Mouse (Mus musculus): ENCODE data around the gene Cog7.

Gene Cog7

DNA sequence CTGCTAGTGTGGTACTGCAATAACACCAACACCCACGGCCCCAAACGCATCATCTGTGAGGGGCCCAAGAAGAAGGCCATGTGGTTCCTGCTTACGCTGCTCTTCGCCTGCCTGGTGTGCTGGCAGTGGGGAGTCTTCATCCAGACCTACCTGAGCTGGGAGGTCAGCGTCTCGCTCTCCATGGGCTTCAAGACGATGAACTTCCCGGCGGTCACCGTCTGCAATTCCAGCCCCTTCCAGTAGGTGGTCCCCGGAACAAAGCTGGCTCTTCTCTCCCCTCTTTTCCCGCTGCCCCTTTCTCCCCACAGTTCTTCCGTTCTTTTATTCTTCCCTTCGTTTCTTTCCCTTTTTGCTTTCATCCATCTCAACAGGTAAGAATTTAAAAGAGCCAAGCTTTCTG, 82.2 kb downstream of the Cog7 start:
- DNase-seq (ENCODE audit: extremely low spot score, low spot score): peak; percentile 64

DNA sequence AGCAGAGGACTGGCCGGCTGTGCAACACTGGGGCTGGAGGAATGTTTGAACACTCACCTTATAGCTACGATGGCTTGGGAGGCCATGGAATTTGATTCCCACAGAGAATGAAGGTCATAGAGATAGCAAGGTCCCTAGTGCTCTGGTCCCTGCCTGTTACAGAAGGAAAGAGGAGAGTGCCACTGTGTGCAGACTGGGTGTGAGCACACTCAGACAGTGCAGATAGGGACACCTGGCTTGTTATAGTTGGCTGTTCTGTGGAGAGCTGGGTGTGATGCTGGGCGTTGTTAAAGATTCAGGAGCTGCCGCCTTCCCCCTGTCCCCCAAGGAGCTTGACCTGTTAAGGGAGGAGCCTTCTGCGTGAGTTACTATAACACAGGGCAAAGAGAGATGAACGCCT, 84.8 kb downstream of the Cog7 start:
- no peak for DNase-seq (ENCODE audit: extremely low spot score, low spot score)

DNA sequence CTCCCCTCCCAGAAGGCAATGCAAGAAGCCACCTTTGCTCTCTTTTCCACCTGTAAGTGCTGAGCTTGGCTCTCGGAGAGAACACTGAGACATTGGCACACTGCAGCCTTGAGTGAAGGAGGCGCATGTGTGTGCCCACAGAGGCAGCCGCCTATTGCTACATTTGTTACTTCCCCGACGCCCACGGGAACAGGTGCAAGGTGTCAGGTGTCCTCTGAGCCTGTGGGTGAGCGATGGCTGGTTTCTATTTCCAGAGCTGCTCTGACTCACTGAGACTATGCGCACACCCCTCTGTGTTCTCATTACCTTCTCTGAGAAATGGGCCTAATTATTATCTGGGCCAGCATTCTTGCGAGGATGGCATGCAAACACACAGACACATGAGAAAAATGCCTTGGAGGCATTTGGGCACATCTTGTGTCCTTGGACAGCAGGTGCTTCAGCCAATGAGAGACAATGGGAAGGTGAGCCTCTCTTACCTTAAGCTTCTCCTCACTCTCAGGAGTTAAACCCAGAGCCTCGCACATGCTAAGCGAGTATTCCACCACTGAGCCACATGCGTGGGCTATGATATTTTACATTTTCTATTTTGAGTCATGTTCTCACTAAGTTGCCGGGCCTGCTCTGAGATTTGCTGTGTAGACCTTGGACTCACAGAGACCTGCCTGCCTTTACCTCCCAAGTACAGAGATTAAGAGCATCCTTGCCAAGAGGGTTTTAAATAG, 90.7 kb downstream of the Cog7 start:
- DNase-seq (ENCODE audit: extremely low spot score, low spot score): no peak

DNA sequence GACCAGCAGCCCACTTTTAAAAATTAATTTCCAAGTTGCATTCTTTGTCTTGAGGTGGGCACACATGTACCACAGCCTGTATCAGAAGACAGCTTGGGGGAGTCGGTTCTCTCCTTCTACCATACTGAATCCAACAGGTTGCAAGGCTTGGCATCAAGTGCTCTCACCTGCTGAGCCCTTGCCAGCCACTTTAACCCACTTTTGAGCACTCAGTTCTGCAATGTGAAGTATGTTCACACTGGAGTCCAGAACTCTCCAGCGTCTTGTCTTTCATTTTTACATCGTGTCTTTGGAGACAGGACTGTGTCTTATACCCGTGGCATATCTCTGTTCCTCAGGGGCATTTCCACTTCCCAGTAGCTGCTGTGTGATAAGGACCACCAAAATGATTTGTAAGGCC, 101.3 kb downstream of the Cog7 start:
- DNase-seq (ENCODE audit: extremely low spot score, low spot score): no peak

DNA sequence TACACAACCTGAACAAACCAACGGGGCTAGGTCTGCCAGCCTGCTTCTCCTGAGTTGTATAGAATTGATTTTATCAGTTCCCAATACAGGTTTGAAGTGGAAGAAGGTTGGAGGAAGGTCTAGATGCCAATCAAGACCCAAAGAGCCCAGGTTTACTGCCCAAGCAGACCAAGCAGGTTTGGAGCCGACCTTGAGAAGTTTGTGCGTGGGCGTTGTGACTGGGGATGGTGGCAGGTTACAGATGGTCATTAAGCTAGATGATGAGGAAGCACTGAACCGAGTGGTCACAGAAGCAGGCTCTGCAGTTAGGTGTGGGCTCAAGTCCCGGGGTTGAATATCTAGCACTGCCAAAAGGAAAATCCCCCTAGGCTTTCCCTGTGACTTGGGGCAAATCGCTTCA, 106.7 kb downstream of the Cog7 start:
- DNase-seq (ENCODE audit: extremely low spot score, low spot score): no peak

DNA sequence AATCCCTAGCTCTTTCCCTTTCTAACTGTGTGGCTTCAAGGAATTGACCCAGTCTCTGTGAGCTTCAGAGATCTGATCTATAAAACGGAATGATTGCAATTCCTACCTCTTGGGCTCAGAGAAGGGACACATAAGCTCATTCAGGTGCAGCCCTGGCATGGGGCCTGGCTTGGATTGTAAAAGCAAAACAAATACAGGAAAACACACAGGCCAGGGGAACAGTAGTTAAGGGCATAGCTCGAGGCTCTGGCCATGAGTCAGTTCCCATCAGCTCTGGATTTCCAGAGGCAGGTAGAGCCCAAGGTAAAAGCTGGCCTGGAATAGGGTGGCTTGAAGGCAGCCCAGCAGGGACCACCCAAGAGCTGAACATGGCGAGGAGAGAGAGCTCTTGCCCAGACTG, 107.5 kb downstream of the Cog7 start:
- DNase-seq (ENCODE audit: extremely low spot score, low spot score): no peak

DNA sequence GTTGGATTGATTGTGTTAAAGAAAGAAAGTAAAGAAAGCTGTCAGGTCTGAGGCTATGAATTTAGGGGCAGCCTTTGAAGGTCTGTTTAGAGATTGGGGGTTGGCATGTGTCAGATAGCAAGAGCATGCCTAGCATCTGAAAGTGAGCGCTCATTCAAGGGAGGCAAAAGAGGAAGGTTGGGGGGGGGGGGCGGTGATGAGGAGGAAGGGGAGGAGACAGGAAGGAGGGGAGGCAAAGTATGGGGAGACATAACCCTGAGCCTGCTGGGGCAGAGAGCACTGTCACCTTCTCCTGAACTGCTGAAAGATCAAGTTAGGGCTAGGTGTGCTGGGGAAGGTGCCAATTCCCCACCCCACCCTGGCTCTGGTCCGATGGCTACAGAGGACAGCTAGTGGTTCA, 109.9 kb downstream of the Cog7 start:
- DNase-seq (ENCODE audit: extremely low spot score, low spot score): no peak

DNA sequence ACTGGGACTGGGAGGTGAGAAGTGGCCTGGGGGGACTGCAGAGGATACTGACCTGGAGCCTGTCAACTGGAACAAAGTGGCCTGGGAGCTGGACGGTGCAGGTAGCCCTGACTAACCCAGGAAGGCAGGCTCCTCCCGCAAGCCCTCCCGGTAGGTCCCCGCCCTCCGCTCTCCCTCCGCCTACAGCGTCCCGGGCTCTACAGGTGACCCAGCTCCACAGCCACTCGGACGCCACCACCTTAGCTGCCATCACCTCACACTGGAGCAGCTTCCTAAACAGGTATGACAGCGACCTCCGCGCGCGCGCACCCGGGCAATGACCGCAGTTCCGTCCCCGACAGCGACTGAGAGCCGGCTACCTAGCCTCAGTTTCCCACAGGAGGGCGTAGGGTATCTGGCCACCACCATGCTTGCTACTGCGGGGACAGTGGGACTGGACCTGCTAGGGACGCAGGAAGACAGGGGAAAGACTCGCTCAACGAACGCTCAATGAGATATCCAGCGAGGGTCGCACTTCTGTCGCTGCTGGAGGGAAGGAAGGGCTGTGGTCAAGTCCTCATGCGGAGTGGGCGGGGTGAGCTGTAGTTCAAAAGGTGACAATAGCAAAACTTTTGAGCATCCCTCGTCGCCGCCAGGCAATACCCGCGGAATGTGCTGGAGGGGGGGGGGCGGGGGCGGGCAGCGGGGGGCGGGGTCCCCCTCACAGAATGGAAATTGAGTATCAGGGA, 116.5 kb downstream of the Cog7 start, which contains the start of gene Scnn1b:
TSS of gene Scnn1b (plus strand) at position 181 of the 728 bp plus-strand sequence.
- no peak for DNase-seq (ENCODE audit: extremely low spot score, low spot score)

DNA sequence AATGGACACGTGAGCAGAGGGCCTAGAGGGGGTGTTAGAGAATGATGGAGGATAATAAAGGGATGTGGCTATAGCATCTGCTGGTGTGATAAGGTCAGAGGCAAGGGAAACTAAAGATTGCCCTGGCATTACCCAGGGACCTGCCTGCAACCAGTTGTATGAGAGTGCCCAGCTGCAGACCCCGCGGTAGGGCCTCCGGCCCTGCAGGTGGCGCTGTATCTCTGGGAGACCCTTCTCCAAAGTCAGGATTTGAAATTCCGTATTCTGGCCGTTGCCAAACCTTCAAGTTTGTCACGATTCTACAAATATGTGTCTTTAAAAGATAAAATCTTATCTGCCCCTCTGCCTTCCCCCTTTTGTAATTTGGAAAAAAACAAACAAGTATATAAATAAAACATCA, 122.6 kb downstream of the Cog7 start:
- no peak for DNase-seq (ENCODE audit: extremely low spot score, low spot score)

DNA sequence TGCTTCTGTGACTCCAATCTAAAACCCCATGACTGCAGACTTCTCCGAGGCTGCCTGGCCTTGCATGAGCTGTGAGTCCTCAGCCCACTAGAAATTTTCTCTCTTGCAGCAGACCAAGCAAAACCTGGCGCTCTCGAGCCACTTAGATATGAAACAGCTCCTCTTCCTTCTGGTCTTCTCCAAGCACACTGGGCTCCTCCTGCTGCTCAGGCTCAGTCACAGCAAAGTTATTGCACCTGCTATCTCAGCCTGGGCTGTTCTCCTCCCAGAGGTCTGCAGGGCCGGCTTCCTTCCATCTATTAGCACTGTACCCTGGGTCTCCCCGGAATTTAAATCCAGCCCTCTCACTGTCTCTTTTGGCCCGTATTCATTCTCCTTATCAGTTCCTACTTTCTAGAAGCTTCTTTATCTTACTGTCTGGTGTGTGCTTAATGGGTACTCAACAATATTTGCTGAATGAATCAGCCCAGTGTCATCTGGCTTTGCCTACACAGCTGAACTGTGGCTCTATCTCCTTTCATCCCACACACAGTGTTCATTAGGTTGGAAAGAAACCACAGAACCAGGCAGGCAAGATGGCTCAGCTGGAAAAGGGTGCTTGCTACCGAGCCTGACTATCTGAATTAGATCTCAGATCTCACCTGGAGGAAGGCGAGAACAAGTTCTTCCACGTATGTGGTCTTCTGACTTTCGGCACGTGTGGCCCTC, 124.2 kb downstream of the Cog7 start:
- no peak for DNase-seq (ENCODE audit: extremely low spot score, low spot score)

DNA sequence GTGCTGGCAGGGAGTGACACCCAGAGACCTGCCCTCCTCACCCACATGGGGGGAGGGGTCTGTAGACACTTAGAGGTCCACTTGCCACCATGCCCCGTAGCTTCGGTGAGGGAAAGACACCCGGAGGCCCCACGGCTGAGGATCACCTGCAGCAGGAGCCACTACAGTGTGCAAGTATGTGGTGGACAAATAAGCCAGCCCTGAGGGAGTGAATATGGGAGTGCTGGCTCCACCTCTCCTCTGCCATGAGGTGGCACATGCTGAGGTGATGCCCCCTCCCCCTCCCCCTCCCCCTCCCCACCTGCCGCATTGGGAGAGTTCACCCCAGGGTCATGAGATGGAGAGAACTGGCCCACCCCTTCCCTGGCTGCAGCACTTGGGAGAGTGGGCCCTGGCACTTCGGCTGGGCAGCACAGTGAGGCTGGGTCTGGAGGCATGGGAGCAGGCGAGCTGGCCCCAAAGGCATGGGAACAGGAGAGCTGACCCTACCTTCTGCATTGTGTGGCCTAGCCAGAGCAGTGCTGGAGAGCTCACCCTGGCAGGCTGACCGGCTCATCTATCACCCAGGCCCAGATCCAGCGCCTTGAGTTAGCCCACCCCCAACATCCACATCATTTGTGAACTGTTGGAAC, 132.9 kb downstream of the Cog7 start:
- DNase-seq (ENCODE audit: extremely low spot score, low spot score): no peak

DNA sequence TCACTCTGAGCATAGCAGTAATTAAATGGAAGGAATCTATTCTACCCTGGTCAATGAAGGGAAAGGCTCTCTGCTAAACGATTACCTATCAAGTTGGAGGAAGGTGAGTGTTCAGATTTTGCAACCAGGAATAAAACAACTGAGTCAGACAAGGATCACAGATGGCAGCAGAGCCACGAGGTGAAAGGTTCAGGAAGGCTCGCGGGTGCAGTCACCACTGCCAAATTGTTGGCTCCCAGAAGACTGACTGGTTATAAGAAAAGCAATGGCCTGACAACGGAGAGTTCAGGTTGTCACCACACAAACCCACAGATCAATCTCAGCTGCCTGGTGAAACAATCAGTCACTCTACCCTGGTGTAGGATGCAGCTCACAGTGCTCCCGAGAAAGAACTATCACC, 135.5 kb downstream of the Cog7 start:
- DNase-seq (ENCODE audit: extremely low spot score, low spot score): no peak

DNA sequence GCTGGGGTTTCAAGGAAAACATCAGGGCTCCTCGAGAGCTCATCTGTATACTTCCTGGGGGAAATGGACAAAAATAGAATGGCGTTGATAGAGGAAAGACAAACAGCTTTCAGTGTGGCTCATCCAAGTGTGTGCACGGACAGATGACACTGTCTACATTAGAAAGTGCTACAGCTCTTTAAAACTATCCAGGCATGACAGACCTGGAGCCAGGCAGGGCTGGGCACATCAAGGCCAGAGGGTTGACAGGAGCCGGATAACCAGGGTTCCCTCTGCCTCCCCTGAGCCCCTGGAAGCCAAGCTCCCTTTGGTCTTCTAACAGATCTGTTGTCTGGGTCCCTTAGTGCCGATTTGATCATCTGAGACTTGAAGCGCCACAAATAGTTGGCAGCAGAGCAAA, 139.3 kb downstream of the Cog7 start:
- DNase-seq (ENCODE audit: extremely low spot score, low spot score): no peak

DNA sequence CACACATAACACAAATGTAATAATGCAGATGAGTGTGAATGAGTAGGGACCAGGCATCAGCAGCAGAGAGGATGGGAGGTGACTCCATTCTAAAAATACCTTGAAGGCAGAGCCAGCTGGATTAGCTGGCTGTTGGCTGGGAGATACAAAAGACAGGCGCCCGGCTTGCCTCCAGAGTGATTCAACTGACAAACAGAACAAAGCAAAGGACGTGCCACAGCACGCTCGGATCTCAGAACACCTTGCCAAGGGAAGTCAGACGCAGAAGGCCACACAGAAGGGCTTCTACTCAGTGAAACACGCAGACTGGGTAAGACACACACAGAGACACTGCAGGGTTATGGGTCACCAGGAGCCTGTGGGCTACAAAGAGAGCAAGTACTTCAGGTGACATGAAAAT, 140.7 kb downstream of the Cog7 start:
- no peak for DNase-seq (ENCODE audit: extremely low spot score, low spot score)

DNA sequence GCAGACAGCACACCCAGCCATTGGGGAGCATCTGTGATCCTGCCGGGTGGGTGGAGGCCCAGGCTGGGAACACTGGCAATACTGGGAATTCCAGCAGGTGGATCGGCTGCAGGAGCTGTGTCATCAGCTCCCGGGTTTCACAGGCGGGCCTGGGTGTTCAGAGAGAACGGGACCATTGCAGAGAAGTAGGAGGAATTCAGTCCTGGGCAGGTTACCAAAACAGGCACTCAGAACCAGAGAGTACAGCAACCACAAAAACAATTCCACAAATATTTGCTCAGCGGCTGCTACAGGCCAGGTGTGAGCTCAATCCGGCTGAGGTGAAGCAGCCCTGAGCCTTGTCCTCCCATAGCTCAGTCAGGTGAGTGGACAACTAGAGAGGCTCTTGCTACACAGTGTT, 144.7 kb downstream of the Cog7 start:
- no peak for DNase-seq (ENCODE audit: extremely low spot score, low spot score)

DNA sequence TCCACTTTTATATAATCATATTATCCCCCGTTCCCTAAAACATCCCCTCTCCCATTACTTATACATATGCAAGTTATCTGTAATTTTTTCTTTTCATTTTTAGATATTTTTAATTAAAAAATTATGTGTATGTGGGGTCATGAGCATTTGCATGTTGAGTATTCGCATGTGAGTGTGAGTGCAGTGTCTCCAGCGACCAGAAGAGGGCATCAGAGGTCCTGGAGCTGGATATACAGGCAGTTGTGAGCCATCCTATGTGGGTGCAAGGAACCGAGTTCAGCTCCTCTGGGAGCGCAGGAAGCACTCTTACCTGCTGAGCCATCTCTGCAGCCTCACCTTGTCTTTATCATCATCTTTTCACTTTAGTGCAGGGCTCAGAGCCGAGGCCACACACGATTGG, 146.1 kb downstream of the Cog7 start:
- DNase-seq (ENCODE audit: extremely low spot score, low spot score): no peak

All from neural tube, embryonic 10.5 days (tissue).